Mouse (Mus musculus): ENCODE measurements around the gene Grm8. TPM values are rescaled to one million over a fixed set of nuclear protein-coding genes. Genes with fewer than 3 reads are reported as not detected.

Grm8 gene
- total RNA-seq, 1 experiment, result 0.67 TPM

DNA sequence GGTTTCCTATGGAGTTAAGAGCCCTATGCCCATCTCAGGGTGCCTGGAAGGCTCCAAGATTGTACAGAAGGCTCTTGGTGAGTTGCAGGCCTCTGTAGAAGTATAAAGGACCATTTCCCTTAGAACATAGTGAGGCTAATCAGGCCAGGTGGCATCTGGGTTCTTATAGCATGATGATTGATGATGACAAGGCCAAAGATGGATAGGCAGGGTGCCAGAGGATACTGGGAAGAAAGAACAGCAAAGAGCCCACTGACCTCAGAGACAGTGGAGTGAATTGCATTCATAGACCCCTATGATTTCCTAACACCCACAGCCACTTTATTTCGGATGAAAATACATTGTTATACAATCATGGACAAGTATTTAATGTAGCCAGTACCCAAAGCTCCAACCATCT lies 242.1 kb downstream of the Grm8 start:
- no peak for TF ChIP-seq HCFC1 (IDR thresholded peaks at IDR 0.05; ENCODE audit: borderline replicate concordance, insufficient read depth, low read length)
- no peak for TF ChIP-seq CHD2 (IDR thresholded peaks at IDR 0.05; ENCODE audit: low read depth, low read length)
- no peak for TF ChIP-seq ZNF384 (IDR thresholded peaks at IDR 0.05; ENCODE audit: low read depth, low read length)
- no peak for TF ChIP-seq ZC3H11A (IDR thresholded peaks at IDR 0.05; ENCODE audit: borderline replicate concordance, low read depth, low read length)
- TF ChIP-seq MAFK (IDR thresholded peaks at IDR 0.05; ENCODE audit: insufficient read depth, low read depth, low read length), result no peak
- Histone ChIP-seq H3K36me3 (ENCODE audit: control insufficient read depth, insufficient read depth, low read length, poor library complexity, severe bottlenecking) (no peaks in the 10 kb centered on the region), H3K4me3 (ENCODE audit: insufficient read depth in 1 of 2, low read depth in 1 of 2, low read length in 2 of 2, poor library complexity in 1 of 2, severe bottlenecking in 1 of 2) (no peak overlapping the region), H3K9me3 (ENCODE audit: control insufficient read depth, insufficient read depth, low read depth, low read length) (no peaks in the 10 kb centered on the region), H3K27ac (ENCODE audit: insufficient read depth, low read depth, low read length, poor library complexity, severe bottlenecking) (no peak overlapping the region), H3K9ac (ENCODE audit: insufficient read depth, low read depth, low read length, poor library complexity, severe bottlenecking) (no peak overlapping the region), H3K4me1 (ENCODE audit: control insufficient read depth in 2 of 2, insufficient read depth in 2 of 2, low read length in 2 of 2, poor library complexity in 1 of 2) (no peaks in the 10 kb centered on the region)
- in situ Hi-C loops (cut with MboI; ENCODE audit: low sequenced_read_pairs in 2 of 2, unreplicated experiment in 2 of 2), result no loop called here
- no peak for DNase-seq (ENCODE audit: low read depth, low spot score)

DNA sequence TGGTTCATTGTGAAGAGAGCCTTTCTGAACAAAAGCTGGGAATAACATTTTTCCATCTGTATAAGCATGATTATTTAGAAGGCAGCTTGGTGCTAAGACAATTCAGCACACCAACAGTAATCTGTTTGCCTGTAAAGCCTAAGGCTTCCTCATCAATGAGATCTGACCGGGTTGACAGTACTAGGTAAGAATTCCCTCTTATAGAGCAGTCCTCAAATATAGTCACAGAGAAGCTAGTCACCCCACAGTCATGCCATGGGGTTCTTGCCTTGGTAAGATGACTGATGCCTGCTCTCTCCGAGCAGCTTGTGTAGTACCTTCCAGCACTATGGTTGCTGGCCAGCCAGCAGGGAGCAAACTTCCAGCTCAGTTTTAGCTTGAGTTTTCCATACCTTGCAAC lies 246.6 kb downstream of the Grm8 start:
- in situ Hi-C loops (cut with MboI; ENCODE audit: low sequenced_read_pairs in 2 of 2, unreplicated experiment in 2 of 2), result no loop called here
- TF ChIP-seq ZC3H11A (IDR thresholded peaks at IDR 0.05; ENCODE audit: borderline replicate concordance, low read depth, low read length), result no peak
- TF ChIP-seq ZNF384 (IDR thresholded peaks at IDR 0.05; ENCODE audit: low read depth, low read length), result no peak
- no peak for TF ChIP-seq HCFC1 (IDR thresholded peaks at IDR 0.05; ENCODE audit: borderline replicate concordance, insufficient read depth, low read length)
- no peak for TF ChIP-seq CHD2 (IDR thresholded peaks at IDR 0.05; ENCODE audit: low read depth, low read length)
- TF ChIP-seq MAFK (IDR thresholded peaks at IDR 0.05; ENCODE audit: insufficient read depth, low read depth, low read length), result no peak
- Histone ChIP-seq H3K9ac (ENCODE audit: insufficient read depth, low read depth, low read length, poor library complexity, severe bottlenecking) (no peak overlapping the region), H3K9me3 (ENCODE audit: control insufficient read depth, insufficient read depth, low read depth, low read length) (no peaks in the 10 kb centered on the region), H3K4me3 (ENCODE audit: insufficient read depth in 1 of 2, low read depth in 1 of 2, low read length in 2 of 2, poor library complexity in 1 of 2, severe bottlenecking in 1 of 2) (no peak overlapping the region), H3K36me3 (ENCODE audit: control insufficient read depth, insufficient read depth, low read length, poor library complexity, severe bottlenecking) (no peaks in the 10 kb centered on the region), H3K27ac (ENCODE audit: insufficient read depth, low read depth, low read length, poor library complexity, severe bottlenecking) (no peak overlapping the region), H3K4me1 (ENCODE audit: control insufficient read depth in 2 of 2, insufficient read depth in 2 of 2, low read length in 2 of 2, poor library complexity in 1 of 2) (no peaks in the 10 kb centered on the region)
- DNase-seq (ENCODE audit: low read depth, low spot score), result no peak

GRCm38 (mm10) chr6:27887922-27888321 lies 247.1 kb downstream of the Grm8 start:
- DNase-seq (ENCODE audit: low read depth, low spot score), result no peak
- TF ChIP-seq HCFC1 (IDR thresholded peaks at IDR 0.05; ENCODE audit: borderline replicate concordance, insufficient read depth, low read length) (no peak), CHD2 (IDR thresholded peaks at IDR 0.05; ENCODE audit: low read depth, low read length) (no peak), ZNF384 (IDR thresholded peaks at IDR 0.05; ENCODE audit: low read depth, low read length) (no peak), MAFK (IDR thresholded peaks at IDR 0.05; ENCODE audit: insufficient read depth, low read depth, low read length) (no peak), ZC3H11A (IDR thresholded peaks at IDR 0.05; ENCODE audit: borderline replicate concordance, low read depth, low read length) (no peak)
- Histone ChIP-seq H3K9ac (ENCODE audit: insufficient read depth, low read depth, low read length, poor library complexity, severe bottlenecking) (no peak overlapping the region), H3K4me3 (ENCODE audit: insufficient read depth in 1 of 2, low read depth in 1 of 2, low read length in 2 of 2, poor library complexity in 1 of 2, severe bottlenecking in 1 of 2) (no peak overlapping the region), H3K4me1 (ENCODE audit: control insufficient read depth in 2 of 2, insufficient read depth in 2 of 2, low read length in 2 of 2, poor library complexity in 1 of 2) (no peaks in the 10 kb centered on the region), H3K27ac (ENCODE audit: insufficient read depth, low read depth, low read length, poor library complexity, severe bottlenecking) (no peak overlapping the region), H3K9me3 (ENCODE audit: control insufficient read depth, insufficient read depth, low read depth, low read length) (no peaks in the 10 kb centered on the region), H3K36me3 (ENCODE audit: control insufficient read depth, insufficient read depth, low read length, poor library complexity, severe bottlenecking) (no peaks in the 10 kb centered on the region)
- in situ Hi-C loops (cut with MboI; ENCODE audit: low sequenced_read_pairs in 2 of 2, unreplicated experiment in 2 of 2), result no loop called here

DNA sequence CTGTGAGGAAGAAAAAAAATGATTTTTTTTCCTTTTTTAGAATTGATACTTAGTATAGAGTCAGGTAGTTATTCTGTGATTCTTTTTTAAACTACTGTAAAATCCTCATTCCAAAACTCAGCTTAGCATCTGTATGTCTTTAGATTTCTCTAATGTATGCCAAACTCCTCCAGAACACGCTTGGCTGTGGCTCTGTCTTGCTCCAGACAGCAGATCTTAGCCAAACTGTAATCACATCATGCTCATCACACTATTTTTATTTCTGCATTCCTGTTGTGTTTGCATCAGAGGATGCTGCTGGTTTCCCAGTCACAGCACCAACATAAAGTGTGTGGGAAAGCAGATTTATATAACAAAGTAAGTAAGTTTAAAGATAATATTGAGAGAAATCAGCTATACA lies 249.2 kb downstream of the Grm8 start:
- Histone ChIP-seq H3K9me3 (ENCODE audit: control insufficient read depth, insufficient read depth, low read depth, low read length) (no peaks in the 10 kb centered on the region), H3K27ac (ENCODE audit: insufficient read depth, low read depth, low read length, poor library complexity, severe bottlenecking) (no peak overlapping the region), H3K9ac (ENCODE audit: insufficient read depth, low read depth, low read length, poor library complexity, severe bottlenecking) (no peak overlapping the region), H3K4me3 (ENCODE audit: insufficient read depth in 1 of 2, low read depth in 1 of 2, low read length in 2 of 2, poor library complexity in 1 of 2, severe bottlenecking in 1 of 2) (no peak overlapping the region), H3K36me3 (ENCODE audit: control insufficient read depth, insufficient read depth, low read length, poor library complexity, severe bottlenecking) (no peaks in the 10 kb centered on the region), H3K4me1 (ENCODE audit: control insufficient read depth in 2 of 2, insufficient read depth in 2 of 2, low read length in 2 of 2, poor library complexity in 1 of 2) (no peaks in the 10 kb centered on the region)
- DNase-seq (ENCODE audit: low read depth, low spot score), result no peak
- TF ChIP-seq HCFC1 (IDR thresholded peaks at IDR 0.05; ENCODE audit: borderline replicate concordance, insufficient read depth, low read length) (no peak), ZNF384 (IDR thresholded peaks at IDR 0.05; ENCODE audit: low read depth, low read length) (no peak), MAFK (IDR thresholded peaks at IDR 0.05; ENCODE audit: insufficient read depth, low read depth, low read length) (no peak), CHD2 (IDR thresholded peaks at IDR 0.05; ENCODE audit: low read depth, low read length) (no peak), ZC3H11A (IDR thresholded peaks at IDR 0.05; ENCODE audit: borderline replicate concordance, low read depth, low read length) (no peak)
- in situ Hi-C loops (cut with MboI; ENCODE audit: low sequenced_read_pairs in 2 of 2, unreplicated experiment in 2 of 2), result no loop called here

- in situ Hi-C loops (cut with MboI; ENCODE audit: low sequenced_read_pairs in 2 of 2, unreplicated experiment in 2 of 2), result no loop called here
- H3K27ac ChIP-seq (ENCODE audit: insufficient read depth, low read depth, low read length, poor library complexity, severe bottlenecking), result no peak overlapping the region
- H3K4me1 ChIP-seq (ENCODE audit: control insufficient read depth in 2 of 2, insufficient read depth in 2 of 2, low read length in 2 of 2, poor library complexity in 1 of 2), result no peaks in the 10 kb centered on the region
- H3K9ac ChIP-seq (ENCODE audit: insufficient read depth, low read depth, low read length, poor library complexity, severe bottlenecking), result no peak overlapping the region
- TF ChIP-seq HCFC1 (IDR thresholded peaks at IDR 0.05; ENCODE audit: borderline replicate concordance, insufficient read depth, low read length) (no peak), CHD2 (IDR thresholded peaks at IDR 0.05; ENCODE audit: low read depth, low read length) (no peak), ZNF384 (IDR thresholded peaks at IDR 0.05; ENCODE audit: low read depth, low read length) (no peak), ZC3H11A (IDR thresholded peaks at IDR 0.05; ENCODE audit: borderline replicate concordance, low read depth, low read length) (no peak), MAFK (IDR thresholded peaks at IDR 0.05; ENCODE audit: insufficient read depth, low read depth, low read length) (no peak)
- no peaks in the 10 kb centered on the region for H3K36me3 ChIP-seq (ENCODE audit: control insufficient read depth, insufficient read depth, low read length, poor library complexity, severe bottlenecking)
- H3K9me3 ChIP-seq (ENCODE audit: control insufficient read depth, insufficient read depth, low read depth, low read length), result no peaks in the 10 kb centered on the region
- no peak overlapping the region for H3K4me3 ChIP-seq (ENCODE audit: insufficient read depth in 1 of 2, low read depth in 1 of 2, low read length in 2 of 2, poor library complexity in 1 of 2, severe bottlenecking in 1 of 2)
- DNase-seq (ENCODE audit: low read depth, low spot score), result no peak
Measured at GRCm38 (mm10) chr6:27849644-27850043, 285.3 kb downstream of the Grm8 start.

All from ES-E14 (cell line).